ENCODE assay signal across 8 mouse cellular contexts in genomic region chr1:156741482-156742411, GRCm38 (mm10). TPM values are rescaled to one million over a fixed set of nuclear protein-coding genes. Genes with fewer than 3 reads are reported as not detected.
DNase-seq lines count a peak whose midpoint lies in the region; ATAC-seq and TF ChIP-seq lines count a peak whose summit lies in the region.

No protein-coding gene starts in this region.

- WGBS in embryonic facial prominence, embryonic 11.5 days: 65% methylated on average over 11 of the region's 11 CpGs
- WGBS in heart, postnatal 0 days: 39% methylated on average over 11 of the region's 11 CpGs
- 49% methylated on average over 11 of the region's 11 CpGs for WGBS in lung, embryonic 15.5 days

- H3K9ac ChIP-seq in embryonic facial prominence, embryonic 11.5 days (replicated peaks; ENCODE audit: low read length): no peak overlapping the region
- no peak overlapping the region for H3K9ac ChIP-seq in heart, postnatal 0 days (replicated peaks; ENCODE audit: low read depth, low read length)
- H3K9ac ChIP-seq in lung, embryonic 15.5 days: no peak overlapping the region

- H3K4me1 ChIP-seq in embryonic facial prominence, embryonic 11.5 days (ENCODE audit: control insufficient read depth, insufficient read depth, low read length): no peaks in the 10 kb centered on the region
- H3K4me1 ChIP-seq in heart, postnatal 0 days (ENCODE audit: control insufficient read depth, insufficient read depth): 0 out of 2 replicates have a peak, but pooled peaks cover 7% of the 10 kb centered on the region
- no peaks in the 10 kb centered on the region for H3K4me1 ChIP-seq in lung, embryonic 15.5 days

- no peak for TF ChIP-seq EP300 in heart, postnatal 0 days (IDR thresholded peaks at IDR 0.05; ENCODE audit: low read depth)

- peak; percentile 56 for ATAC-seq in embryonic facial prominence, embryonic 11.5 days (replicated peaks; ENCODE audit: insufficient number of reproducible peaks, low FRiP score, low TSS enrichment, low read depth)
- ATAC-seq in heart, postnatal 0 days (ENCODE audit: insufficient read depth, low read depth): 0 out of 2 replicates have a peak, but pooled peaks have one; percentile 24
- 0 out of 2 replicates have a peak, but pooled peaks have one; percentile 35 for ATAC-seq in lung, embryonic 15.5 days (ENCODE audit: borderline replicate concordance, extremely low read depth, low FRiP score, low TSS enrichment)
- peak; percentile 69 for ATAC-seq in neutrophil, adult 5-6 weeks (ENCODE audit: extremely low read depth, insufficient number of reproducible peaks, low FRiP score, poor library complexity, severe bottlenecking)

- no peak overlapping the region for H3K4me3 ChIP-seq in embryonic facial prominence, embryonic 11.5 days (ENCODE audit: low read depth, low read length)
- H3K4me3 ChIP-seq in heart, postnatal 0 days (ENCODE audit: low read depth, low read length): no peak overlapping the region
- H3K4me3 ChIP-seq in layer of hippocampus, adult 2 months: no peak overlapping the region
- H3K4me3 ChIP-seq in lung, embryonic 15.5 days: no peak overlapping the region

- peak; percentile 98 for TF ChIP-seq CTCF in heart, postnatal 0 days (IDR thresholded peaks at IDR 0.05; ENCODE audit: low read depth)
- TF ChIP-seq CTCF in layer of hippocampus, adult 2 months (conservative IDR thresholded peaks at IDR 0.05): peak; percentile 99

- H3K36me3 ChIP-seq in embryonic facial prominence, embryonic 11.5 days (replicated peaks; ENCODE audit: control insufficient read depth, insufficient read depth, low read depth, low read length): no peaks in the 10 kb centered on the region
- H3K36me3 ChIP-seq in heart, postnatal 0 days (replicated peaks; ENCODE audit: control insufficient read depth, insufficient read depth, low read length): no peaks in the 10 kb centered on the region
- no peaks in the 10 kb centered on the region for H3K36me3 ChIP-seq in lung, embryonic 15.5 days

- peak; percentile 38 to 56 for DNase-seq in CD8-positive naive resting alpha-beta T cell, adult 2 months (ENCODE audit: low read depth in 2 of 2, low spot score in 2 of 2)
- DNase-seq in adrenal gland, postnatal 36 days: peak; percentile 59 to 71
- DNase-seq in embryonic facial prominence, embryonic 11.5 days (ENCODE audit: low spot score): peak; percentile 87
- peak; percentile 78 for DNase-seq in heart, postnatal 0 days (ENCODE audit: low spot score)
- peak; percentile 53 to 78 for DNase-seq in layer of hippocampus, adult 2 months (ENCODE audit: low spot score in 2 of 2)
- peak; percentile 14 to 20 for DNase-seq in thymus, adult 18-20 months

- H3K27me3 ChIP-seq in embryonic facial prominence, embryonic 11.5 days (ENCODE audit: control insufficient read depth, insufficient read depth, low read length): no peaks in the 10 kb centered on the region
- H3K27me3 ChIP-seq in heart, postnatal 0 days (ENCODE audit: control insufficient read depth, insufficient read depth, low read length): no peaks in the 10 kb centered on the region
- H3K27me3 ChIP-seq in lung, embryonic 15.5 days: no peaks in the 10 kb centered on the region

- no peaks in the 10 kb centered on the region for H3K9me3 ChIP-seq in embryonic facial prominence, embryonic 11.5 days (replicated peaks; ENCODE audit: control insufficient read depth, low read length)
- H3K9me3 ChIP-seq in heart, postnatal 0 days (replicated peaks; ENCODE audit: control insufficient read depth, low read length): no peaks in the 10 kb centered on the region
- H3K9me3 ChIP-seq in lung, embryonic 15.5 days: no peaks in the 10 kb centered on the region

- H3K4me2 ChIP-seq in embryonic facial prominence, embryonic 11.5 days (ENCODE audit: low read depth, low read length): no peak overlapping the region
- no peak overlapping the region for H3K4me2 ChIP-seq in heart, postnatal 0 days (ENCODE audit: low read depth, low read length)
- no peak overlapping the region for H3K4me2 ChIP-seq in lung, embryonic 15.5 days

- no peak overlapping the region for H3K27ac ChIP-seq in embryonic facial prominence, embryonic 11.5 days (replicated peaks; ENCODE audit: low read depth, low read length)
- no peak overlapping the region for H3K27ac ChIP-seq in heart, postnatal 0 days (ENCODE audit: low read depth)
- no peak overlapping the region for H3K27ac ChIP-seq in layer of hippocampus, adult 2 months
- no peak overlapping the region for H3K27ac ChIP-seq in lung, embryonic 15.5 days

RNA-seq across cellular contexts. Expression of gene Fam20b, which starts 22.9 kb away (rescaled TPM):
- 10 to 100 TPM; 47.9 to 58.3 TPM for total RNA-seq in adrenal gland, postnatal 36 days (2021)
- 20.9 and 24.0 TPM in 2 replicates for polyA plus RNA-seq in embryonic facial prominence, embryonic 11.5 days (2014; fragmentation: Nextera tagmentation; extraction: Ambion mirVana)
- 42.9 and 46.7 TPM in 2 replicates for total RNA-seq in heart, postnatal 0 days (2014; rRNA removed; ENCODE audit: low replicate concordance)
- 17.8 and 20.9 TPM in 2 replicates for polyA plus RNA-seq in heart, postnatal 0 days (2015; fragmentation: Nextera tagmentation; extraction: Ambion mirVana)
- 10 to 100 TPM; 75.4 to 78.3 TPM for total RNA-seq in layer of hippocampus, adult 2 months (2021)
- polyA plus RNA-seq in lung, embryonic 15.5 days (2015; fragmentation: Nextera tagmentation; extraction: Ambion mirVana): 24.5 and 24.7 TPM in 2 replicates
- total RNA-seq in neutrophil, adult 5-6 weeks (2017): 34.7 and 36.0 TPM in 2 replicates

Comparison
In these comparisons a context has a peak if more than half of its experiments do, and no peak if none do; other contexts are left out.
1. DNase-seq: peak in every context shown above with its lines; median percentile 87 in embryonic facial prominence, embryonic 11.5 days; 78 in heart, postnatal 0 days; 66 in layer of hippocampus, adult 2 months; 65 in adrenal gland, postnatal 36 days; 47 in CD8-positive naive resting alpha-beta T cell, adult 2 months; 17 in thymus, adult 18-20 months.